Mouse (Mus musculus): Measurements from ENCODE around the gene Arid3a. TPM values are rescaled to one million over a fixed set of nuclear protein-coding genes. Genes with fewer than 3 reads are reported as not detected.

The Arid3a gene
- 9.6 TPM for polyA plus RNA-seq (2017; shearing (Covaris generic))

GRCm38 (mm10) chr10:79926491-79927323 lies at the start of gene Arid3a:
Arid3a (plus strand) TSS chr10:79927043.

GRCm38 (mm10) chr10:79886054-79886453 lies 40.8 kb upstream of the Arid3a start, which contains the start of gene Elane:
Elane (plus strand) TSS chr10:79886247.

GRCm38 (mm10) chr10:79890670-79891069 lies 36.2 kb upstream of the Arid3a start, which contains the start of gene Cfd:
Cfd (plus strand) TSS chr10:79890853.

GRCm38 (mm10) chr10:79908167-79909091 lies 18.4 kb upstream of the Arid3a start, which contains the start of gene Med16:
Med16 (minus strand) TSS chr10:79908923.

DNA sequence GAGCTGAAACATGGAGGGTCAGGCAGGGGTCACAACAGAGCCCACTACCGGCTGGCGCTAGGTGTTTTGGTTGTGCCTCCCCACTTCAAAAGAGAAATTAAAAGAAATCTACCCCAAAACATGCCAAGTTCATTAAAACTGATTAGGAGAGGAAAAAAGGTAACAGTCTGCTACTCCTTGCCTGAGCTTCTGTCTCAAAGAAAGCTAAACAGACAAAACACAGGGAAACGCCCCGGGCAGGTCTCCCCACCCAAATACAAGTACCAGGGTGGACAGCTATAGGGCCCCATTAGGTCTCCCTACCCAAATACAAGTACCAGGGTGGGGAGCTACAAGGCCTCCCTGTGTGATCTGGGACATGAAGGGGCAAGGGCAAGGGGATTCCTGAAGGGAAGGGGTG lies 16.3 kb upstream of the Arid3a start, which contains the start of gene Gm26602:
Gm26602 (plus strand) TSS at position 301 of the 400 bp plus-strand sequence.

DNA sequence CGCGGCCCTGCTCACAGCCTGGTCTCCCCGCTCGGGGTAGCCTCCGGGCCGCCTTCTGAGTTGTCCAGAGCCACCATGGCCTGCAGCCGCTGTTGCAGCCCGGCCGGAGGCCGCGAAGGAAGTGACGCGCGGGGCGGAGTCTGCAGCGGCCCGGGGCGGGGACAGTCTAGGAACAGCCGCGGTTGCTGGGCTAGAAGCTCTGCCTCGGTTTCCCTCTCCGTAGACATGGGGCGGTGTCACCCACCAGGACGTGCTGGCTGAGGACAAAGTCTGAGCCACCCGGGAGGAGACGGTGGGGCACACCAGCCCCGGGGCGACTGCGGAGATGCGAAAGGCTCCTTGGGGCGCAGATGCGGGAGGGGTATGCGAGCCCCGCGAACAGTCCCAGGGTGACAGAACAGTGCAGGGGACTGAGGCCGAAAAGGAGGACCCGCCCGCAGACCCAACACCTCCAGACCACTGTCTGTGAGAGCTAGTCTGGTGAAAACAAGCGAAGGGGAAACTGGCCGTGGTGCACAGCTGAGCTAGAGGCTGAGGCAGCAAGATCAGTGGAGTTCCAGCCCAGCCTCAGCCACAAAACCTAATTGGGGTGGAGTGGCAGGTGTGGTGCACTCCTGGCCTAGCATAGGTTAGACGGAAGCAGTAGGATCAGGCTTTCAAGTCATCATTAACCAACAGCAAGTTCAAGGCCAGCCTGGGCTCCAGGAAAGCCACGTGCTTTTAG lies 9.9 kb upstream of the Arid3a start, which contains the start of gene Kiss1r:
Kiss1r (plus strand) TSS at position 164 of the 724 bp plus-strand sequence.

DNA sequence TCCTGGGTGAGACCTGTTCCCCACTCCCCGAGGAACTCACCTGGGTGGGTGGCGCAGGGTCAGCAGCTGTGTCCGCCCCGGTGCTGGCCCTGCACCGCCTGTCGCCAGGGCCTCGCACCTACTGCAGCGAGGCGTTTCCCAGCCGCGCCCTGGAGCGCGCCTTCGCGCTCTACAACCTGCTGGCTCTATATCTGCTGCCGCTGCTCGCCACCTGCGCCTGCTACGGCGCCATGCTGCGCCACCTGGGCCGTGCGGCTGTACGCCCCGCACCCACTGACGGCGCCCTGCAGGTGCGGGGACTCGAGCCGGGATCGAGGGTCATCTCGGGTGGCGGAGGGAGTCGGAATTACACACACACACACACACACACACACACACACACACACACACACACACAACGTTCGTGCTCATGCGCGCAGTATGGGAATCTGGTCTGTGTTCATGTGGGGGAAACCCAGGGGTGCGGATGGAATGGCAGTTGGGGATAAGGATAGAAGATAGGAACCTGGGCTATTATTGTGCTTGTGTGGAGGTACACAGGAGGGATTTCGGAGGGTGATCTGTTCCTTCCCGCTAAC lies 5.8 kb upstream of the Arid3a start, which contains the start of gene R3hdm4:
R3hdm4 (minus strand) TSS at position 251 of the 578 bp plus-strand sequence.

DNA sequence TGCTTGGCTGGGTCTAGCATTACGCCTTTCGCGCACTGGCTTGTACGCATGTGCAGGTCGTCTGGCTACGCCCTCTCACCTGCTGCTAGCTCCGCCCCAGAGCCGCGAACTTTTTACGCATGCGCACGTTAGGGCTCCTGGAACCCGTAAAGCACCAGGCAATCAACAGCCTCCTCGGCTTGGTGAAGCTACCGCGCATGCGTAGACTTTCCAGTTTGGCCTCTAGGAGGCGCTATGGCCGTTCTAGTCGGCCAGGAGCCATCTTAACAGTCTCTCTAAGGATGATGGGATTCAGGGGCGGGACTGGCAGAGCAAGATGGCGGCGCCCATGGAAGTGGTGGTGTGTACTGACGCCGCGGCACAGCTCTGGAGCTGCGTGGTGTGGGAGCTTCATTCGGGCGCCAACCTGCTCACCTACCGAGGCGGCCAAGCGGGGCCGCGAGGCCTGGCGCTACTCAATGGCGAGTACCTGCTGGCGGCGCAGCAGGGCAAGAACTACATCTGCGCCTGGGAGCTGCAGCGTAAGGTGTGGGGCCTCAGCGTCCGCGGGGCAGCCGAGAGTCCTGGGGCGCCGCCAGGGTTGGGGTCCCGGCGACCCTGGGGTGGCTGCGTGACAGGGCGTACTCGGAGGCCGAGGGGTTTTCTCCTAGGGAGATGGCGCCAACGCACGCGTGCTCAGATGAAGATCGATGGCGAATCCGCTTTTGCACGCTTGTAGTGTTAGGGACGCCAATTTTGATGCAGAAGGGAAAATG lies 33.2 kb downstream of the Arid3a start, which contains the start of gene Wdr18:
Wdr18 (plus strand) TSS at position 306 of the 755 bp plus-strand sequence.

DNA sequence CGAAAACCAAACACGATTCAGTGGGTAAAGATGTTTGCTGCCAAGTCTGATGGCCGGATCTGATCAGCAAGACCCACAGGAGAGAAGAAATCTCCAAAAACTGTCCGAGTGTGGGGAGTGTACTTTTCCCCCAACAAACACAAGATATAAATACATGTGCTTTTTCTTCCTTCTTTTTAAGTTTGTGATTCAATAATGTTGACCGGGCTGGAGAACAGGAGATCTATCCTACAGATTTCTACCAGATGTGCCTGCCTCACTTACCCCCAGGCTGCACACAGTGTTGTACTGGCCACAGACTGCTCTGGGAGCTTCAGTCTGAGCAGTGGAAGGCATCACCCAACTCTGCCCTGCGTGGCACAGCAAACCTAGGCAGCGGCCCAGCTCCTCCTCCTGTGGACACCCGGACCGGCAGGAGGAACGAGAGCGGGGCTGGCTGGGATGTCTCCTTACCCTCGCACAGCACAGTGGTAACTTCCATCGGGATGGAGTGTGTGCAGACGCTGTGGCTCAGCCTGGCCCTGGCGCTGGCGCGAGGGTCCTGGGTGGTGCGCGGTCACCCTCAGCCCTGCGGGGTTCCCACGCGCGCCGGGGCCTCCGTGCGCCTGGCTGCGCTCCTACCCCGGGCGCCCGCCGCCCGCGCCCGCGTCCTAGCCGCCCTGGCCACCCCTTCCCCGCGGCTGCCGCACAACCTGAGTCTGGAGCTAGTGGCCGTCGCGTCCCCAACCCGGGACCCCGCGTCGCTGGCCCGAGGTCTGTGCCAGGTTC lies 43.8 kb downstream of the Arid3a start, which contains the start of gene Grin3b:
Grin3b (plus strand) TSS at position 301 of the 768 bp plus-strand sequence.

DNA sequence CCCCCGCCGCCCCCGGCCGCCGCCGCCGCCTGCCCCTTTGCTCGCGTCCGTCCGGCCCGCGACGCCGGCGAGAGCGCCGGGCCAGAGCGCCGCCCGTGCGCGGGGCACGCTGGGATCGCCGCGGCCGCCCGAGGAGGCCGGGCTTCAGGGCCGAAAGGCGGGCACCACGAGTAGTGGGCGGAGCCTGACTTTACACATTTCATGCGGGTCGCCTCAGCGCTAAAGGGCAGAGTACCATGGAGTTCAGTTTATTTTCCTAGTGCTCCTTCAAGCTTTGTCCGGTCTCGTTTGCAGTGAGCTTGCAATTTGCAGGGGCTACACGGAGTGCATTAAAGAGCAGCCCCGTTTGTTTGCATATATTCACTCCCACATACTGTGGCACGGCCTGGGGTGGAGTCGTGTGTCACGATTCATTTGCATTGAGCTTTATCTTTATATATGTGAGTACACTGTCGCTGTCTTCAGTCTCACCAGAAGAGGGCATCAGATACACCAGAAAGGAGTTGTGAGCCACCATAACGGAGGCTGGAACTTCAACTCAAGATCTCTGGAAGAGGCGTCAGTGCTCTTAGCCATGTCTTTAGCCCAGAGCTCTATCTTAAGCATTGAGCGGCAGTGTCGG lies 57.5 kb downstream of the Arid3a start, which contains the start of gene Tmem259:
Tmem259 (minus strand) TSS at position 136 of the 622 bp plus-strand sequence.

DNA sequence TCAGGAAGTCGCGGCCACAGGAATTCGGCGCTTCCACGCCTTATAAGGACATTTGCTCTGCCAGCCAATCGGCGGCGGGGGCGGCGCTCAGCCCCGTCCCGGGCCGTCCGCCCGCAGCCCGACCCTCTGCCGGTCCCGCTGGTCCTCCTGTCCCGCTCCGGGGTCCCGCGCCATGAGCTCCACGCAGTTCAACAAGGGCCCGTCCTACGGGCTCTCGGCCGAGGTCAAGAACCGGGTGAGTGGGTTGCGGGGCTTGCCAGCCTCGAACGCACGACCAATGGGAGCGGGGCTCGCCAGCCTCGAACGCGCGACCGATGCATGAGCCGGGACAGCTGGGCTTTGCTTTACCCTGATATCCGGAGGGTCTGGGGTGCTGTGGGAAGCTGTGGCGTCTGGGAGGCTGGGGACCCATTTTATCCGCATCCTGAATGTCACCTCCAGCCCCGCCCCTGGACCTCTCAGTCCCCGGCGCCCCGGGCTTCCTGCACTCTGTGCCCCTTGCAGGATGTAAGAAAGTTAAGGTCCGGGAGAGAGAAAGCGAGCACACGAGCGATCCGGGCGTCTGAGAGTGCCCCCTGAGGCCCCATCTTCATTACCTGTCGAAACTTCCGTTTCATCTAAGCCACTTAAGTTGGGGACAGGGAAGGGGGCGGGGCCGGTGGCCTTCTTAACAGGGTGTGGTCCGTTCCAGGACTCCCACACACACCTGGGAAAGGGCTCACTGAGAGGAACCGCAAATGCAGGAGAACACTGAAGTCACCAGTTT lies 61.8 kb downstream of the Arid3a start, which contains the start of gene Cnn2:
Cnn2 (plus strand) TSS at position 79 of the 766 bp plus-strand sequence.

GRCm38 (mm10) chr10:79996272-79997033 lies 69.6 kb downstream of the Arid3a start, which contains the start of gene Abca7:
Abca7 (plus strand) TSS chr10:79996494.

Other genes starting within 250 kb of the Arid3a start
- 90.7 TPM for gene Cdc34, start 244.8 kb upstream of the Arid3a start, polyA plus RNA-seq (2017; shearing (Covaris generic))
- gene Gzmm, start 238.0 kb upstream of the Arid3a start, polyA plus RNA-seq (2017; shearing (Covaris generic)) = 0.91 TPM
- gene Bsg, start 222.6 kb upstream of the Arid3a start, polyA plus RNA-seq (2017; shearing (Covaris generic)) = 261 TPM
- 0.14 TPM for gene Hcn2, start 210.4 kb upstream of the Arid3a start, polyA plus RNA-seq (2017; shearing (Covaris generic))
- 55.8 TPM for gene Polrmt, start 180.5 kb upstream of the Arid3a start, polyA plus RNA-seq (2017; shearing (Covaris generic))
- 0.45 TPM for gene Fgf22, start 172.0 kb upstream of the Arid3a start, polyA plus RNA-seq (2017; shearing (Covaris generic))
- gene Rnf126, start 160.1 kb upstream of the Arid3a start, polyA plus RNA-seq (2017; shearing (Covaris generic)) = 61.1 TPM
- gene Fstl3, start 149.8 kb upstream of the Arid3a start, polyA plus RNA-seq (2017; shearing (Covaris generic)) = 0.29 TPM
- not detected for gene Prss57, start 136.1 kb upstream of the Arid3a start, polyA plus RNA-seq (2017; shearing (Covaris generic))
- 1.6 TPM for gene Palm, start 133.5 kb upstream of the Arid3a start, polyA plus RNA-seq (2017; shearing (Covaris generic))
- not detected for gene Misp, start 106.1 kb upstream of the Arid3a start, polyA plus RNA-seq (2017; shearing (Covaris generic))
- gene Ptbp1, start 72.6 kb upstream of the Arid3a start, polyA plus RNA-seq (2017; shearing (Covaris generic)) = 318 TPM
- not detected for gene Prtn3, start 52.6 kb upstream of the Arid3a start, polyA plus RNA-seq (2017; shearing (Covaris generic))
- gene Plppr3, start 52.4 kb upstream of the Arid3a start, polyA plus RNA-seq (2017; shearing (Covaris generic)) = 4.5 TPM
- not detected for gene Elane, start 40.8 kb upstream of the Arid3a start, polyA plus RNA-seq (2017; shearing (Covaris generic))
- gene Cfd, start 36.2 kb upstream of the Arid3a start, polyA plus RNA-seq (2017; shearing (Covaris generic)) = not detected
- gene Med16, start 18.1 kb upstream of the Arid3a start, polyA plus RNA-seq (2017; shearing (Covaris generic)) = 40.9 TPM
- gene Gm26602, start 16.2 kb upstream of the Arid3a start, polyA plus RNA-seq (2017; shearing (Covaris generic)) = 23.3 TPM
- gene Kiss1r, start 10.1 kb upstream of the Arid3a start, polyA plus RNA-seq (2017; shearing (Covaris generic)) = 0.50 TPM
- gene R3hdm4, start 5.8 kb upstream of the Arid3a start, polyA plus RNA-seq (2017; shearing (Covaris generic)) = 193 TPM
- gene Wdr18, start 33.1 kb downstream of the Arid3a start, polyA plus RNA-seq (2017; shearing (Covaris generic)) = 73.4 TPM
- gene Grin3b, start 43.7 kb downstream of the Arid3a start, polyA plus RNA-seq (2017; shearing (Covaris generic)) = not detected
- 32.9 TPM for gene Tmem259, start 57.3 kb downstream of the Arid3a start, polyA plus RNA-seq (2017; shearing (Covaris generic))
- gene Cnn2, start 61.5 kb downstream of the Arid3a start, polyA plus RNA-seq (2017; shearing (Covaris generic)) = 937 TPM
- gene Abca7, start 69.5 kb downstream of the Arid3a start, polyA plus RNA-seq (2017; shearing (Covaris generic)) = 60.9 TPM
- 916 TPM for gene Arhgap45, start 89.6 kb downstream of the Arid3a start, polyA plus RNA-seq (2017; shearing (Covaris generic))
- 195 TPM for gene Polr2e, start 112.8 kb downstream of the Arid3a start, polyA plus RNA-seq (2017; shearing (Covaris generic))
- 441 TPM for gene Gpx4, start 120.1 kb downstream of the Arid3a start, polyA plus RNA-seq (2017; shearing (Covaris generic))
- gene Sbno2, start 178.5 kb downstream of the Arid3a start, polyA plus RNA-seq (2017; shearing (Covaris generic)) = 59.4 TPM
- 47.2 TPM for gene Stk11, start 188.8 kb downstream of the Arid3a start, polyA plus RNA-seq (2017; shearing (Covaris generic))
- gene Atp5d, start 211.6 kb downstream of the Arid3a start, polyA plus RNA-seq (2017; shearing (Covaris generic)) = 400 TPM
- gene Cbarp, start 213.8 kb downstream of the Arid3a start, polyA plus RNA-seq (2017; shearing (Covaris generic)) = 3.4 TPM
- gene Midn, start 221.2 kb downstream of the Arid3a start, polyA plus RNA-seq (2017; shearing (Covaris generic)) = 5.6 TPM
- gene Cirbp, start 238.9 kb downstream of the Arid3a start, polyA plus RNA-seq (2017; shearing (Covaris generic)) = 228 TPM
- 21.5 TPM for gene 1600002K03Rik, start 245.9 kb downstream of the Arid3a start, polyA plus RNA-seq (2017; shearing (Covaris generic))

All from CD4-positive, CD25-positive, alpha-beta regulatory T cell (primary cell).